Mouse (Mus musculus) intestine, postnatal 0 days (tissue): Measurements from ENCODE around the gene Nedd8. TPM values are rescaled to one million over a fixed set of nuclear protein-coding genes. Genes with fewer than 3 reads are reported as not detected.
A peak's percentile ranks its signal among the peaks of the same experiment; 100 is the strongest.

Source experiments
- ATAC-seq: fragments of 200-750 bp; cut with Nextera tagmentation; 2 replicates; pipeline ENCODE4 v1.8.0; 2017; ENCODE audit warnings: mild to moderate bottlenecking, moderate TSS enrichment, moderate library complexity
- H3K27ac ChIP-seq: fragments of 300-500 bp; sonication (generic); 2 replicates; pipeline ENCODE4 v1.5.1; 2014; ENCODE audit warnings: mild to moderate bottlenecking, low read depth, low read length, moderate library complexity
- H3K27me3 ChIP-seq: fragments of 300-500 bp; sonication (generic); replicated peaks from 2 replicates; pipeline ENCODE4 v1.6.1; 2014; ENCODE audit warnings: low read length, mixed read lengths; ENCODE audit not compliant: control insufficient read depth, insufficient read depth
- H3K36me3 ChIP-seq: fragments of 300-500 bp; sonication (generic); 2 replicates; pipeline ENCODE4 v1.6.1; 2014; ENCODE audit warnings: mild to moderate bottlenecking, moderate library complexity; ENCODE audit not compliant: control insufficient read depth, insufficient read depth
- H3K4me1 ChIP-seq: fragments of 300-500 bp; sonication (generic); replicated peaks from 2 replicates; pipeline ENCODE4 v1.6.1; 2014; ENCODE audit warnings: antibody characterized with exemption, low read length, mixed read lengths; ENCODE audit not compliant: control insufficient read depth, insufficient read depth
- H3K4me2 ChIP-seq: fragments of 300-500 bp; sonication (generic); replicated peaks from 2 replicates; pipeline ENCODE4 v1.6.1; 2014; ENCODE audit warnings: low read depth, mild to moderate bottlenecking, moderate library complexity
- H3K4me3 ChIP-seq: fragments of 300-500 bp; sonication (generic); 2 replicates; pipeline ENCODE4 v1.5.1; 2014; ENCODE audit warnings: low read depth, low read length
- H3K9ac ChIP-seq: fragments of 300-500 bp; sonication (generic); 2 replicates; pipeline ENCODE4 v1.6.1; 2014; ENCODE audit warnings: mild to moderate bottlenecking, low read depth, low read length
- H3K9me3 ChIP-seq: fragments of 300-500 bp; sonication (generic); 2 replicates; pipeline ENCODE4 v1.6.1; 2016; ENCODE audit warnings: mixed run types; ENCODE audit not compliant: control insufficient read depth
- CTCF ChIP-seq: sonication (generic); IDR thresholded peaks from 2 replicates; pipeline ENCODE4 v1.5.1; 2016; ENCODE audit warnings: low read depth, mild to moderate bottlenecking, control low read depth, antibody characterized with exemption, moderate library complexity
- WGBS: fragments of 180-500 bp; shearing (Covaris S2); extraction: QIAGEN DNeasy Blood & Tissue Kit; methylation state at CpG from one replicate; pipeline ENCODE4 v1.1.7; 2014; 5-methylcytosine and 5-hydroxymethylcytosine counted together
- polyA plus RNA-seq: library from polyadenylated mRNA; unstranded; fragments of >200 nt; fragmentation: Nextera tagmentation; extraction: Ambion mirVana; gene quantifications from 2 replicates; pipeline ENCODE4 v1.2.1, GENCODE M21; 2015

The Nedd8 gene
- polyA plus RNA-seq, 1 experiment from 2014 or later: 385 TPM

DNA sequence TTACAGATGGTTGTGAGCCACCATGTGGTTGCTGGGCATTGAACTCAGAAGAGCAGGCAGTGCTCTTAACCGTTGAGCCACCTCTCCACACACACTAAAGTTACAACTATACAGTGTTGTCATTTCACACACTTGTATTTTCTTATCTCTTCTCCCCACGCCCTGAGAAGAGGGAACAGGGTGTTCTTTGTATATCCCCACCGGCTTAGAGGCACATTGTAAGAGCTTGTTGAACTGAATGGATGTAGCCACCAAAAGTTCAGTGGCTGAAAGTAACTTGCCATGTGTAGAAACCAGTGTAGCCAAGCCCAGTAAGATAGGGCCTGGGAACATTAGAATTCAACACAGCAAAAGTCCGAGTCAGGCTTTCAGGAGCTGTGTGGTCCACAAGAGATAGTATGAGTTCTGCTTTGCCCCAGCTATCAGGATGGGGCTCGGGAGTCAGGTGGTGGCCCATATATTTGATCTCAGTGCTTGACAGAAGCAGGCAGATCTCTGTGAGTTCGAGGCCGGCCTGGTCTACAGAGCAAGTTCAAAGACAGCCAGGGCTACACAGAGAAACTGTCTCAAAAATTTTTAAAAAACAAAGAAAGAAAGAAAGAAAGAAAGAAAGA is 57.3 kb downstream of the Nedd8 start:
- Histone ChIP-seq H3K4me1 (0 out of 2 replicates have a peak, but pooled peaks cover 4% of the 10 kb centered on the region), H3K27me3 (no peaks in the 10 kb centered on the region), H3K9me3 (no peaks in the 10 kb centered on the region), H3K4me2 (no peak overlapping the region), H3K27ac (no peak overlapping the region), H3K4me3 (no peak overlapping the region), H3K9ac (no peak overlapping the region), H3K36me3 (peaks cover 6% of the 10 kb centered on the region)
- 64% methylated on average over 7 of the region's 7 CpGs for WGBS
- TF ChIP-seq CTCF: no peak
- peak; percentile 41; the same call in 1 of the 2 replicates for ATAC-seq

- H3K27ac ChIP-seq: peak overlapping the region; percentile 35; the same call in 1 of the 2 replicates
- H3K9me3 ChIP-seq: no peaks in the 10 kb centered on the region
- H3K4me1 ChIP-seq: 0 out of 2 replicates have a peak, but pooled peaks cover 4% of the 10 kb centered on the region
- H3K9ac ChIP-seq: no peak overlapping the region
- no peak for ATAC-seq
- H3K4me3 ChIP-seq: no peak overlapping the region
- H3K36me3 ChIP-seq: peaks cover 18% of the 10 kb centered on the region
- H3K4me2 ChIP-seq: no peak overlapping the region
- WGBS: 52% methylated on average over 6 of the region's 6 CpGs
- no peaks in the 10 kb centered on the region for H3K27me3 ChIP-seq
- TF ChIP-seq CTCF: no peak
These were observed 58.6 kb downstream of the Nedd8 start for GRCm38 (mm10) chr14:55613346-55613745.

Other genes with a start within 250 kb of the Nedd8 start
- gene Dhrs4, start 193.4 kb downstream of the Nedd8 start, polyA plus RNA-seq: 130 and 133 TPM in 2 replicates
- 0.52 and 0.61 TPM in 2 replicates for gene Carmil3, start 181.5 kb downstream of the Nedd8 start, polyA plus RNA-seq
- 0.24 and 0.39 TPM in 2 replicates for gene Cpne6, start 161.7 kb downstream of the Nedd8 start, polyA plus RNA-seq
- gene Nrl, start 147.1 kb downstream of the Nedd8 start, polyA plus RNA-seq: not detected in 2 replicates
- 16.7 and 17.6 TPM in 2 replicates for gene Pck2, start 131.9 kb downstream of the Nedd8 start, polyA plus RNA-seq
- 67.0 and 74.7 TPM in 2 replicates for gene Dcaf11, start 112.1 kb downstream of the Nedd8 start, polyA plus RNA-seq
- gene A730061H03Rik, start 111.7 kb downstream of the Nedd8 start, polyA plus RNA-seq: 1.2 and 1.8 TPM in 2 replicates
- 0.48 and 0.52 TPM in 2 replicates for gene Fitm1, start 96.5 kb downstream of the Nedd8 start, polyA plus RNA-seq
- 283 and 287 TPM in 2 replicates for gene Psme1, start 94.0 kb downstream of the Nedd8 start, polyA plus RNA-seq
- gene Emc9, start 86.8 kb downstream of the Nedd8 start, polyA plus RNA-seq: 21.6 TPM in 2 replicates
- 481 and 514 TPM in 2 replicates for gene Psme2, start 81.0 kb downstream of the Nedd8 start, polyA plus RNA-seq
- 18.2 and 24.0 TPM in 2 replicates for gene Rnf31, start 80.4 kb downstream of the Nedd8 start, polyA plus RNA-seq
- 44.7 and 46.9 TPM in 2 replicates for gene Irf9, start 68.6 kb downstream of the Nedd8 start, polyA plus RNA-seq
- 29.8 and 30.1 TPM in 2 replicates for gene Rec8, start 54.1 kb downstream of the Nedd8 start, polyA plus RNA-seq
- gene Ipo4, start 36.2 kb downstream of the Nedd8 start, polyA plus RNA-seq: 28.0 and 29.8 TPM in 2 replicates
- gene Gm49378, start 34.2 kb downstream of the Nedd8 start, polyA plus RNA-seq: 2.3 and 2.7 TPM in 2 replicates
- gene Tm9sf1, start 28.3 kb downstream of the Nedd8 start, polyA plus RNA-seq: 94.6 and 95.9 TPM in 2 replicates
- gene Tssk4, start 21.9 kb downstream of the Nedd8 start, polyA plus RNA-seq: 0.65 and 0.69 TPM in 2 replicates
- 85.1 and 94.0 TPM in 2 replicates for gene Mdp1, start 11.6 kb downstream of the Nedd8 start, polyA plus RNA-seq
- 21.3 and 24.4 TPM in 2 replicates for gene Gmpr2, start 183 bp downstream of the Nedd8 start, polyA plus RNA-seq
- 20.6 and 21.9 TPM in 2 replicates for gene Tinf2, start 9.7 kb upstream of the Nedd8 start, polyA plus RNA-seq
- 1.1 and 1.3 TPM in 2 replicates for gene Tgm1, start 41.8 kb upstream of the Nedd8 start, polyA plus RNA-seq
- gene Rabggta, start 50.1 kb upstream of the Nedd8 start, polyA plus RNA-seq: 24.0 and 25.6 TPM in 2 replicates
- 466 and 476 TPM in 2 replicates for gene Dhrs1, start 73.6 kb upstream of the Nedd8 start, polyA plus RNA-seq
- gene Nop9, start 73.6 kb upstream of the Nedd8 start, polyA plus RNA-seq: 14.4 and 14.9 TPM in 2 replicates
- 366 and 385 TPM in 2 replicates for gene Cideb, start 86.3 kb upstream of the Nedd8 start, polyA plus RNA-seq
- gene Ltb4r2, start 89.3 kb upstream of the Nedd8 start, polyA plus RNA-seq: 6.7 and 9.0 TPM in 2 replicates
- 3.8 and 4.1 TPM in 2 replicates for gene Ltb4r1, start 93.8 kb upstream of the Nedd8 start, polyA plus RNA-seq
- 3.5 and 4.3 TPM in 2 replicates for gene Adcy4, start 112.0 kb upstream of the Nedd8 start, polyA plus RNA-seq
- gene Ripk3, start 116.7 kb upstream of the Nedd8 start, polyA plus RNA-seq: 39.2 and 47.3 TPM in 2 replicates
- gene Nfatc4, start 151.0 kb upstream of the Nedd8 start, polyA plus RNA-seq: 5.9 and 6.1 TPM in 2 replicates
- gene Nynrin, start 181.9 kb upstream of the Nedd8 start, polyA plus RNA-seq: 2.2 and 2.5 TPM in 2 replicates
- 0.16 and 0.26 TPM in 2 replicates for gene Cbln3, start 212.3 kb upstream of the Nedd8 start, polyA plus RNA-seq
- 5.1 and 6.3 TPM in 2 replicates for gene Khnyn, start 212.8 kb upstream of the Nedd8 start, polyA plus RNA-seq
- gene Sdr39u1, start 228.2 kb upstream of the Nedd8 start, polyA plus RNA-seq: 70.9 and 71.5 TPM in 2 replicates